ENCODE assay signal across 8 mouse cellular contexts in genomic region chr7:110773204-110774002, GRCm38 (mm10). TPM values are rescaled to one million over a fixed set of nuclear protein-coding genes. Genes with fewer than 3 reads are reported as not detected.
DNase-seq lines count a peak whose midpoint lies in the region; ATAC-seq and TF ChIP-seq lines count a peak whose summit lies in the region.

No protein-coding gene starts in this region.

- CTCF ChIA-PET in Patski (lab: Charles Lee): interaction anchor here (1.0 to 1.6 kb wide), 5 partner anchors 10 to 46 kb away, joined by 3 to 5 read pairs (median 3); no protein-coding TSS in a partner anchor

- H3K27ac ChIP-seq in cortical plate, adult 2 months (ENCODE audit: insufficient read depth, low read length): peak overlapping the region; percentile 86
- H3K27ac ChIP-seq in heart, embryonic 10.5 days: peak overlapping the region; percentile 78
- H3K27ac ChIP-seq in kidney, postnatal 0 days: peak overlapping the region; percentile 81
- peak overlapping the region; percentile 92 for H3K27ac ChIP-seq in liver, embryonic 16.5 days (ENCODE audit: low read length)

- H3K9ac ChIP-seq in kidney, postnatal 0 days (ENCODE audit: low read depth, low read length): peak overlapping the region; percentile 13; the same call in 1 of the 2 replicates
- H3K9ac ChIP-seq in liver, embryonic 16.5 days (ENCODE audit: low read depth, low read length): peak overlapping the region; percentile 87

- in situ Hi-C loops in Patski (cut with MboI; ENCODE audit: low pct_unique_long_range_greater_than_20kb): no loop called here

- POLR2A ChIA-PET in Patski (lab: Charles Lee): interaction anchor here (0.8 to 3.2 kb wide), 3 partner anchors 9 to 18 kb away, joined by 3 to 14 read pairs (median 4); no protein-coding TSS in a partner anchor

- H3K9me3 ChIP-seq in heart, embryonic 10.5 days: no peaks in the 10 kb centered on the region
- no peaks in the 10 kb centered on the region for H3K9me3 ChIP-seq in kidney, postnatal 0 days (replicated peaks; ENCODE audit: low read length)
- no peaks in the 10 kb centered on the region for H3K9me3 ChIP-seq in liver, embryonic 16.5 days (replicated peaks; ENCODE audit: control insufficient read depth, low read length)

- no peak for TF ChIP-seq CTCF in Patski (IDR thresholded peaks at IDR 0.05)
- TF ChIP-seq CTCF in cortical plate, adult 2 months (IDR thresholded peaks at IDR 0.05; ENCODE audit: extremely low read depth, insufficient read depth, low read length): no peak
- no peak for TF ChIP-seq CTCF in kidney, postnatal 0 days (IDR thresholded peaks at IDR 0.05; ENCODE audit: low read depth)

- H3K4me3 ChIP-seq in cortical plate, adult 2 months (ENCODE audit: insufficient read depth, low read length): peak overlapping the region; percentile 24
- peak overlapping the region; percentile 40 for H3K4me3 ChIP-seq in heart, embryonic 10.5 days
- no peak overlapping the region for H3K4me3 ChIP-seq in kidney, postnatal 0 days (replicated peaks; ENCODE audit: low read depth, low read length)
- H3K4me3 ChIP-seq in liver, embryonic 16.5 days (ENCODE audit: low read depth, low read length): peak overlapping the region; percentile 74

- H3K27me3 ChIP-seq in Patski: no peaks in the 10 kb centered on the region
- H3K27me3 ChIP-seq in heart, embryonic 10.5 days (ENCODE audit: insufficient read depth, poor library complexity, severe bottlenecking): peaks cover 22% of the 10 kb centered on the region
- H3K27me3 ChIP-seq in kidney, postnatal 0 days (ENCODE audit: insufficient read depth, low read length): no peaks in the 10 kb centered on the region
- H3K27me3 ChIP-seq in liver, embryonic 16.5 days (ENCODE audit: control insufficient read depth, insufficient read depth, low read depth, low read length): no peaks in the 10 kb centered on the region

- TF ChIP-seq POLR2A in cortical plate, adult 2 months (IDR thresholded peaks at IDR 0.05; ENCODE audit: extremely low read depth, insufficient read depth, low read length): 0 out of 2 replicates have a peak, but pooled peaks have one; percentile 26

- ATAC-seq in Patski: peak; percentile 80
- ATAC-seq in kidney, postnatal 0 days (replicated peaks; ENCODE audit: low FRiP score, low read depth): 0 out of 2 replicates have a peak, but pooled peaks have one; percentile 41
- peak; percentile 53 for ATAC-seq in liver, embryonic 16.5 days (ENCODE audit: low read depth)

- peak overlapping the region; percentile 19 for H3K4me2 ChIP-seq in kidney, postnatal 0 days (ENCODE audit: low read length)
- peak overlapping the region; percentile 82 for H3K4me2 ChIP-seq in liver, embryonic 16.5 days (ENCODE audit: low read depth, low read length)

- 19% methylated on average over 14 of the region's 14 CpGs for WGBS in heart, embryonic 10.5 days
- 28% methylated on average over 14 of the region's 14 CpGs for WGBS in kidney, postnatal 0 days
- 6% methylated on average over 14 of the region's 14 CpGs for WGBS in liver, embryonic 16.5 days (ENCODE audit: insufficient replicate concordance)

- DNase-seq in 3T3-L1 (ENCODE audit: low read depth, low spot score): peak; percentile 87
- DNase-seq in Patski (ENCODE audit: low read depth, low spot score): no peak
- DNase-seq in heart, embryonic 10.5 days (ENCODE audit: low spot score): no peak
- DNase-seq in kidney, postnatal 0 days (ENCODE audit: low spot score): peak; percentile 74
- DNase-seq in right cerebral cortex, postnatal 25 days: peak; percentile 43
- DNase-seq in retina, postnatal 1 day: no peak

- H3K4me1 ChIP-seq in cortical plate, adult 2 months (ENCODE audit: control insufficient read depth, insufficient read depth, low read length): peaks cover 9% of the 10 kb centered on the region
- H3K4me1 ChIP-seq in heart, embryonic 10.5 days: peaks cover 65% of the 10 kb centered on the region
- H3K4me1 ChIP-seq in kidney, postnatal 0 days (replicated peaks; ENCODE audit: insufficient read depth, low read length): peaks cover 13% of the 10 kb centered on the region; the same call in 1 of the 2 replicates
- peaks cover 80% of the 10 kb centered on the region for H3K4me1 ChIP-seq in liver, embryonic 16.5 days (ENCODE audit: control insufficient read depth, low read depth, low read length)

- no peaks in the 10 kb centered on the region for H3K36me3 ChIP-seq in heart, embryonic 10.5 days
- H3K36me3 ChIP-seq in kidney, postnatal 0 days (ENCODE audit: insufficient read depth, low read length): no peaks in the 10 kb centered on the region
- peaks cover 4% of the 10 kb centered on the region for H3K36me3 ChIP-seq in liver, embryonic 16.5 days (ENCODE audit: control insufficient read depth, insufficient read depth)

RNA-seq across cellular contexts. Expression of gene Ampd3, which starts 5.4 kb away (rescaled TPM):
- 59.3 TPM for polyA plus RNA-seq in Patski (2021)
- polyA plus RNA-seq in cortical plate, adult 2 months (2012; rRNA removed): 21.8 and 22.0 TPM in 2 replicates
- 4.9 and 5.7 TPM in 2 replicates for polyA plus RNA-seq in heart, embryonic 10.5 days (2016; fragmentation: Nextera tagmentation; extraction: Ambion mirVana)
- 12.7 and 16.3 TPM in 2 replicates for polyA plus RNA-seq in kidney, postnatal 0 days (2015; fragmentation: Nextera tagmentation; extraction: Ambion mirVana)
- 32.6 and 34.4 TPM in 2 replicates for polyA plus RNA-seq in liver, embryonic 16.5 days (2015; fragmentation: Nextera tagmentation; extraction: Ambion mirVana)

Comparison
In these comparisons a context has a peak if more than half of its experiments do, and no peak if none do; other contexts are left out.
1. DNase-seq: peak in 3T3-L1 (single experiment), kidney, postnatal 0 days (single experiment) and right cerebral cortex, postnatal 25 days (single experiment); none in Patski (single experiment), heart, embryonic 10.5 days (single experiment) and retina, postnatal 1 day (single experiment).
2. Peak in every context shown above with its lines, with median percentiles within 50 percentile points of each other: ATAC-seq and H3K27ac ChIP-seq.